Mouse (Mus musculus): ENCODE data around the gene Ugt1a1. TPM values are rescaled to one million over a fixed set of nuclear protein-coding genes. Genes with fewer than 3 reads are reported as not detected.
A peak's percentile ranks its signal among the peaks of the same experiment; 100 is the strongest.

The Ugt1a1 gene
- total RNA-seq, 4 experiments from 2014 or later: not detected

GRCm38 (mm10) chr1:88234248-88234610, 22.5 kb downstream of the Ugt1a1 start:
- DNase-seq (ENCODE audit: low spot score in 2 of 2): no peak

GRCm38 (mm10) chr1:88234646-88235045, 22.9 kb downstream of the Ugt1a1 start:
- DNase-seq (ENCODE audit: low spot score in 2 of 2): no peak

- no peak for DNase-seq (ENCODE audit: low spot score in 2 of 2)
Observed at GRCm38 (mm10) chr1:88235046-88235893, 23.5 kb downstream of the Ugt1a1 start.

GRCm38 (mm10) chr1:88235894-88236415, 24.2 kb downstream of the Ugt1a1 start:
- no peak for DNase-seq (ENCODE audit: low spot score in 2 of 2)

GRCm38 (mm10) chr1:88237311-88237710, 25.6 kb downstream of the Ugt1a1 start:
- DNase-seq (ENCODE audit: low spot score in 2 of 2): no peak

GRCm38 (mm10) chr1:88238771-88239170, 27.0 kb downstream of the Ugt1a1 start:
- no peak for DNase-seq (ENCODE audit: low spot score in 2 of 2)

- no peak for DNase-seq (ENCODE audit: low spot score in 2 of 2)
Observed at GRCm38 (mm10) chr1:88240072-88240471, 28.3 kb downstream of the Ugt1a1 start.

- no peak for DNase-seq (ENCODE audit: low spot score in 2 of 2)
Observed at GRCm38 (mm10) chr1:88240579-88240978, 28.8 kb downstream of the Ugt1a1 start.

GRCm38 (mm10) chr1:88243861-88244260, 32.1 kb downstream of the Ugt1a1 start:
- no peak for DNase-seq (ENCODE audit: low spot score in 2 of 2)

- DNase-seq (ENCODE audit: low spot score in 2 of 2): no peak
Observed at GRCm38 (mm10) chr1:88245881-88246280, 34.1 kb downstream of the Ugt1a1 start.

- DNase-seq (ENCODE audit: low spot score in 2 of 2): no peak
Observed at GRCm38 (mm10) chr1:88246386-88246785, 34.6 kb downstream of the Ugt1a1 start.

- DNase-seq (ENCODE audit: low spot score in 2 of 2): no peak
Observed at GRCm38 (mm10) chr1:88247660-88248059, 35.9 kb downstream of the Ugt1a1 start.

- DNase-seq (ENCODE audit: low spot score in 2 of 2): no peak
Observed at GRCm38 (mm10) chr1:88248658-88249057, 36.9 kb downstream of the Ugt1a1 start.

GRCm38 (mm10) chr1:88249596-88249995, 37.8 kb downstream of the Ugt1a1 start:
- no peak for DNase-seq (ENCODE audit: low spot score in 2 of 2)

GRCm38 (mm10) chr1:88250023-88250422, 38.3 kb downstream of the Ugt1a1 start:
- no peak for DNase-seq (ENCODE audit: low spot score in 2 of 2)

- no peak for DNase-seq (ENCODE audit: low spot score in 2 of 2)
Observed at GRCm38 (mm10) chr1:88253106-88253505, 41.3 kb downstream of the Ugt1a1 start.

GRCm38 (mm10) chr1:88253540-88253939, 41.8 kb downstream of the Ugt1a1 start:
- DNase-seq (ENCODE audit: low spot score in 2 of 2): no peak

GRCm38 (mm10) chr1:88254793-88255465, 43.2 kb downstream of the Ugt1a1 start:
- DNase-seq (ENCODE audit: low spot score in 2 of 2): peak in 1 of 2 experiments; percentile 26

- no peak for DNase-seq (ENCODE audit: low spot score in 2 of 2)
Observed at GRCm38 (mm10) chr1:88255466-88255857, 43.7 kb downstream of the Ugt1a1 start.

GRCm38 (mm10) chr1:88255989-88256754, 44.4 kb downstream of the Ugt1a1 start:
- peak in 1 of 2 experiments; percentile 22 for DNase-seq (ENCODE audit: low spot score in 2 of 2)

- no peak for DNase-seq (ENCODE audit: low spot score in 2 of 2)
Observed at GRCm38 (mm10) chr1:88256886-88257663, 45.3 kb downstream of the Ugt1a1 start.

Data from layer of hippocampus, adult 8-10 months (tissue).